Mouse (Mus musculus) spleen, embryonic (tissue): ENCODE data around the gene Crybb1.

Source experiments
- CTCF ChIA-PET: fragments of 350-600 bp; sonication (Branson Sonifier 250); formaldehyde crosslinking; loops from one replicate; lab custom pipeline; 2022; lab: Charles Lee

Crybb1 gene

GRCm38 (mm10) chr5:112237439-112237838 is 18.2 kb upstream of the Crybb1 start:
- CTCF ChIA-PET, result no interaction called here

DNA sequence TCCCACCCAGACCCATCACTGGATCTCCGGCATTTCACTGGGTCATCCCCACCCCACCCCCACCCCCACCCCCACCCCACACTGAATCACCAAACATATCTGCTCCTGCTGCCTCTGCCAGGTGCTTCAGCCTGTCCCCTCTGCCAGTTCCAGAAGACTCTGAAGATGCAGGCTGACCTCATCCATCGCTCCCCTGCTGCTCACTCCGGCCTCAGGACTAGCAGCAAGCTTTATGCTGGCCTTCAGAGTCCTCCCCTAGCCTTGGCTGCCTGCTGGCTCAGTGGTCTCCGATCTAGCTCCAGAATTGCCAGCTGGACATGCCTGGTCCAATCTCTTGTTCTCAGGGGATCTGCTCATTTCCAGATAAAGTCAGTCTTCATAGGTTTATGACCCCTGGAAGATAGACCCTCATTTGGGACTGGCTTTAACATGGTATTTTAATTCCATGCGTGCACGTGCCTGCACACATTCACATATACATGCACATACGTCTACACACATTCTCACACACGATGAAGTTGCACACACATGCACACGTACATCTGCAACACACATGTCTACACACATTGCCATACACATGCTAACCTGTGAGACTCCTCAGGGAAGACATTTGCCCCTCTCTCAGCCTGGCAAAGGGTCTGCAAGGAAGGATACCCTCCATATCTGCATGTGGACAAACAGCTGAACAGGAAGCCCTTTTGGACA is 17.6 kb upstream of the Crybb1 start:
- CTCF ChIA-PET, result no interaction called here

- CTCF ChIA-PET, result no interaction called here
Measured at GRCm38 (mm10) chr5:112238781-112239482, 16.7 kb upstream of the Crybb1 start.

DNA sequence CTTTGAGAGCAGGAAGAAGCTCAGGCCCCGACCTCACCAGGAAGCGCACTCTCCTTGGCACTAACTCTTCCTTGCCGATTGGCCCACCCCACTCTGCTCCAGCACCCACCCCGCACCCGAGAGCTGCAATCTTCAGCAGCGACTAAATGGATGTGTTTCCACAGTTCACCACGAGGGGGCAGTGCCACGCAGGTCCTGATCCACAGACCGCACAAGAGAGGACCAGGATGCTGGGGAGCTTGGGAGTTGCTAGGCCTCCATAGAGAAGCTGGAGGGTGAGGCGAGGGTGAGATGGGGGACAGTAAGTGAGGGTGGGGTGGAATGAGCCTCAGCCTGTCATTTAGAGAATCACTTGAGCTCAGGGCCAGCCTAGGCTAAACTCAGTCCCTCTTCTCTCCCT is 14.9 kb upstream of the Crybb1 start:
- CTCF ChIA-PET, result interaction anchor here (0.7 to 1.3 kb wide), 7 partner anchors 46 to 187 kb away, joined by 3 to 7 read pairs (median 4); partner anchors contain the start of genes Hps4 and Srrd

DNA sequence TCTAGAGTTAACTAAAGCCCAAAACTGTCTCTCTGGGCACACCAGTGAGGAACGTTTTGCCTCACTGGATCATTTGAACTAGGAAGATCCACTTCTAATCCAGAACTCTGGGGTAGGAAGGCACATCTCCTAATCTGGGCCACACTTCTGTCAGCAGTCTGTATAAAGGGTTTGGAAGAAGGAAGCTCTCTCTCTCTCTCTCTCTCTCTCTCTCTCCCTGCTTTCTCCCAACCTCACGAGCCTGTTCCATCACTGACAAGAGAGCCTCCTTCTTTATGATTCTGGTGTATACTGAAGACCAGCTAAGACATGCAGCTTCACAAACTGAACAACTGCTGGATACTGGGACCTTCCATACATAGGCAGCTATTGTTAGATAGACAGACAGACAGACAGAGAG is 13.8 kb upstream of the Crybb1 start:
- CTCF ChIA-PET, result interaction anchor here (0.8 kb wide), 1 partner anchor 25 kb away, joined by 4 read pairs; no protein-coding TSS in a partner anchor

DNA sequence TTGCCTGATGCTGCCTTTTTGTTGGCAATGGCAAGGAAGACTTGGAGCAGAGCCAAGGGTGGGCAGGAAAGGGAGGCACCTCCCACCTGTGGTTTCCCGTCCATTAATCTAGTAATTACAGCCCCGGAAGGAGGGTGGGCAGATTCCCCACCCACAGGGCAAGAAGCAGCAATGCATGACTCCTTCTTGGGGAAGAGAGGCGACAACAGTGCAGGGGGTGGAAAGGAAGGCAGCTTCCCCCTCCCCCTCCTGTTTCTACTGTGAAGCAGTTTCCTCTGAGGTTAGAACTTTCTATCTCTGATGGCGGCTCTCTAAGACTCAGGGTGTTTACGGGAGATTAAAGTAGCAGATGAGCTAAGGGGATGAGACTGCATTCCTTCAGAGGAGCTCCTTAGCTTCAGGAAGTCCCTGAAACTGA is 13.2 kb upstream of the Crybb1 start:
- CTCF ChIA-PET, result no interaction called here

GRCm38 (mm10) chr5:112243041-112243440 is 12.6 kb upstream of the Crybb1 start:
- CTCF ChIA-PET, result no interaction called here

DNA sequence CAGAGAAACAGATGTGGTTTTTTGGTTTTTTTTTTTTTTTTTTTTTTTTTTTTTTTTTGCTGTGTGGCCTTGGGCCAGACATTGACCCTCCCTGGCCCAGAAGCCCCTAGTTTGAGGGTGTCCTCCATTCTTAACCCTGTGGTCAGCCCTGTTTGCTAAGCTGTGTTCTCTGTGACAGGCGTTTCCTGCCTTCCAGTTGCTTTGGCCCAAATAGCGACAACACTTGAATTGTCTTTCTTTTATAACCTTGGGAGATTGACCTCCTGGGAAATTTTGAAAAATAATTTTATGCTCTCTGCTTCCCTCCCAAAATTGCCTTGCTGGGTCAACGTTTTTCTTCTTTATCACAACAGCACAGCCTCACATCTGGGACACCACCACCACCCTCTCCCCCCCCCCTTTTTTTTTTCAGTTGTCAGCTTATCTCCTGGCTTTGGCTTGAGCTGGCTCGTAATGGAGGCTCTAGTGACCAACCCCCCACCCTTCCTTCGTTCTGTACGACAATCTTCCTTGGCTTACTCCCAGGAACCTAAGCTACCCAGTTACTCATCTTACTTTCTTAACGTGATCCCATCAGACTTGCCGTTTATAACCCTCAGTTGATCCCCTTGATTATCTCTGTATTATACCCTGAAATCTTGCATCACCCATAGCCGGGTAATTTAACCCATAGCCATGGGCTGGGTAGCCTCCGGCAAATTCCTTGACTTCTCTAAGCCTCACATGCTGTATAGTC is 11.9 kb upstream of the Crybb1 start:
- CTCF ChIA-PET, result no interaction called here

DNA sequence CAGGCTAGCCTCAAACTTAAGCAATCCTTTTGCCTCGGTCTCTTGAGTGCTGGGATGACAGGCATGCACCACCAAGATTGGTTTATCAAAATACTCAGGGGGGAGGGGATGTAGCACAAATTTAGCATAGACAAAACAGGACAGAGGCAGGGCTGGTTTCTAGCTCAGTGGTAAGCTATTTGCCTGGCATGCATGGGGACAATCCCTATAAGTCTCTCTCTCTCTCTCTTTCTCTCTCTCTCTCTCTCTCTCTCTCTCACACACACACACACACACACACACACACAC is 11.4 kb upstream of the Crybb1 start:
- CTCF ChIA-PET, result no interaction called here

DNA sequence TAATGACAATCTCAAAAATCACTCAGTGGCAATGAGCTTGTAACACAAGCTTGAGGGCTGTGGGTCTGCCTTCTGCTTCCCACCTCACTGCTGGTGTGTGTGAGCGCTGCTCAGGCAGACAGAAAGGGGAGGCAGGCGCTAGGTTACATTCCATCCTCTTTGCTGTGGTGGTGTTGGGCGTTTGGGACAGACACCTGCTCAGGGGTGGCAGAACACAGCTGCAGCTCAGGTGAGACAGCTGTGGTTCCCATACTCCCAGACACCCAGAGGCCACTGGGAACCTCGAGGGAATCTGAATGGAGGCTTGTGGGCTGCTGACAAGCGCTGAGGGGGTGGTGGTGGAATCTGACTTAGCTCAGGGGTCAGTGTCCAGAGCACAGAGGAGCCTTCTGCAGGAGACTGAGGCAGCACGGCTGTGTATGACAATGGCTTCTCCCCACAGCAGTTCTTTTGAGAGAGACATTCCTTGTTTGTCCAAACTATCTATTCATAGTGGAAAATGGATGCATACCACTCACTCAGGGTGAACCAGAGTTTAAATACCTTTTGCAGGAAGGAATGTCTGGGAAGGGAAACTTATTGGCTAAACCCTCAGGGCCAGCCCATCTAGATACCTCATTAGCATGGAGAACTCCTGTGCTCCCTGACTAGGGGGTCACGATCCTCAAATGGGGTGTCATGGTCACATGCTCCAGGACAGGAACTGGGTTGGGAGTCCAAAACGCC is 10.6 kb upstream of the Crybb1 start:
- CTCF ChIA-PET, result no interaction called here

- CTCF ChIA-PET, result no interaction called here
Measured at GRCm38 (mm10) chr5:112247399-112247798, 8.2 kb upstream of the Crybb1 start.

GRCm38 (mm10) chr5:112249106-112249505 is 6.5 kb upstream of the Crybb1 start:
- CTCF ChIA-PET, result no interaction called here

DNA sequence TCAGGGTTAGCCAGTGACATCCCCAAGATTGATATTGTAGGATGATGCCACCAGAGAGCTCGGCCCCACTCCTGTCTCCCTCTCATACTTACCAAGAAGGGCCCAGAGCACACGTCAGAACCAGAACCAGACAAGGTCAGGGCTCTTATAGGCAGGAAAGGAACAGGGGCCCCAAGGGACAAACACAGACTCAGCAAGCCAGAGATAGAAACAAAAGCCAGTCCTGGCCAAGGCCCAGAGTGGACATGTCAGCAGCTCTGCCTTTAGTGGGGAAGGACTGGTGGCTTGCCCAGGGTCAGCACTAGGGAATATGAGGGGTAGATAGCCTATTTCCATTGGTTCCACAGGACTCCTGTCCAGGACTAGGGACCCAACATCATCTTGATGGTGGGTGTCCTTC is 3.2 kb upstream of the Crybb1 start, which contains the start of gene Cryba4:
Gene Cryba4 (minus strand): TSS at position 119 of the 400 bp plus-strand sequence.
- CTCF ChIA-PET, result no interaction called here

DNA sequence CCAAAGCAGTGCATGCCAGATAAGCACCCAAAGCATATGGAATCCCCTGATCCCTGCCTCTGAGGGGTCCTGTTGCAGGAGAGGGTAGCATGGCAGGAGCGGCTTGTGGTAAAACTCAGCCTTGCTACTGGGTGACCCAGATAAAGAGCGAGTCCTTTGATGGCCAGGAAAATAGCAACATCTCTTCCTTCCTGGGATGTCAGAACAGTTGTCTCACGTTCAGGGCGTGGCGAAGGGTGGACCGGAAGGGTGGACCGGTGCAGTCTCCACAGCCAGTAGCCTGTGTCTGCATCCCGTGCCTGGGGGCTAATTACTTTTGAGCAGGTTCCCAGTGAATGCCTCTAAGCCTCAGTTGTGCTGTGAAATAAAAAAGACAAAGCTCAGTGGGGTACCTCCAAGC is 2.4 kb upstream of the Crybb1 start:
- CTCF ChIA-PET, result no interaction called here

DNA sequence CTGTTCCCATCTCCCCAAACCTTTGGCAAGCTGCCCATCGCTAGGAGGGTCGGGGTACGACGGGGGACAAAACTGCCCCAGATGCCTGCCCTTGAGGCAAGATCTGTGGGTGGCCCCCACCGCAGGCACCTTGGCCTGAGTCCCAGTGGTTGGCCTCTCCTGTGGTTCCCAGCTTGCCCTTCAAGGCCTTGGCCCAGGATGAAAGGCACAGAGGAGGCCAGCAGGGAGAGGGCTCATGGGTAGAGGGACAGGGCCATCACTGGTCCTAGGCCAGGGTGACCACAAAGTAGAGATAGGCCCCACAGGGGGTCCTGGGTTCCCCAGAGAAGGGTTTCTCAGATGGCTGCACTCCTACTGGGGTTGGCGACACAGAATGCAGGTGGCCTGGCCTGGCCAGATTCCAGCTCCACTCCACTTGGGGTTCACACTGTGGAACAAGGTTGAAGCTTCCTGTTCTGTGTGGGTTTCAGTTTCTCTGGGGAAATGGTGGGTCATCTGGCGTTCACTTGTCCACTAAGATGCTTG is 1.3 kb upstream of the Crybb1 start:
- CTCF ChIA-PET, result interaction anchor here (0.6 kb wide), 1 partner anchor 1888 kb away, joined by 4 read pairs; no protein-coding TSS in a partner anchor

DNA sequence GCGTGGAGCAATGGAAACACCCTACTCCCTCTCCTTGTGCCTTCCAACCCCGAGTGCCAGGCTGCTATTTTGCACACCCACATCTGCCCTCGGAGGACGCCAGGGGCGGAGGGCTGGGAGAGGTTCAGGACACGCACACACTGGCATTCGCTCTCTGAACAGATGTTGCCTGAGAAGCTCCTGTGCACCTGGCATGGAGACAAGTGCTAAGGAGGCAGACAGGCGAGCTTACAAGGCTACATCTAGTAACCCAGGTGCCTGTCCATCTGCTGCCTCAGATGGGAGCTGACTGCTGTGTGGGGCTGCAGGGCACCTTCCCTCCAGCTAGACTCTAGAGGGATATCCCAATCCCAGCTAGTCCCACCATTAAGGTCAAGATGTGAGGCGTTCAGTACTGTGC is 842 bp downstream of the Crybb1 start:
- CTCF ChIA-PET, result interaction anchor here (0.6 kb wide), 1 partner anchor 58 kb away, joined by 6 read pairs; no protein-coding TSS in a partner anchor

GRCm38 (mm10) chr5:112257896-112258295 is 2.3 kb downstream of the Crybb1 start:
- CTCF ChIA-PET, result interaction anchor here (0.6 kb wide), 1 partner anchor 12 kb away, joined by 3 read pairs; no protein-coding TSS in a partner anchor

GRCm38 (mm10) chr5:112259862-112260650 is 4.4 kb downstream of the Crybb1 start:
- CTCF ChIA-PET, result no interaction called here

DNA sequence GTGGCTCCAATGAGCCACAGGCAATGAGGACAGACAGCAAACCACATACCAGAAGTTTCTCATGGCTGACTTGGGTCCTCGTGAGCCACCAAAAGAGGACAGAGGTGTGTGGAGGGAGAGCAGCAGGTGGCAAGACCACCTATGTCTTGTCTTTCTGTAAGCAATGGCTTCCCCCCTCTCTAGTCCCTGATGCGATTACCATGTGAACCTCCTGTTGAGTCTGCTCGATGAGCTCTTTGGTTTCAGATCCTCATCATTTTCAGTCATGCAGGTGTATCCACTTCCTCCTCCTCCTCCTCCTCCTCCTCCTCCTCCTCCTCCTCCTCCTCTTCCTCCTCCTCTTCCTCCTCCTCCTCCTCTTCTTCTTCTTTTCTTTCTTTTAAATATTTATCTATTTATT is 5.2 kb downstream of the Crybb1 start:
- CTCF ChIA-PET, result no interaction called here

DNA sequence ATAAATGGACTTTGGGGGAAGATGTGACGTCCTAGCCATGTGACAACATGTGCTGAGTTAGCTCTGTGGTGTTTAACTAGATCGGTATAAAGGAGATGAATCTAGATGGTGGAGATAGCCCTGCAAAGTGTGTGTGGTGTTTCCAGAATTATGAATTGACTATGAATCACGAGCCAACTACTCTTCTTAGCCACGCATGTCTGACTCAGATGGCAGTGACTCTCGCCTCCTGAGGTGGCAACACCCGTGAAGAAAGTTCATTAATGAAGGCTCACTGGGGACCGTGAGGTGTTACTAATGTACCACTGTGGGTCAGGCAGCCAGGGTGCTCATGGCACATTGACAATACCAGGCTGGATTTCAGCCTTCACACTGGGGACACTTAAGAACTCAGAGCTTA is 8.5 kb downstream of the Crybb1 start:
- CTCF ChIA-PET, result no interaction called here

DNA sequence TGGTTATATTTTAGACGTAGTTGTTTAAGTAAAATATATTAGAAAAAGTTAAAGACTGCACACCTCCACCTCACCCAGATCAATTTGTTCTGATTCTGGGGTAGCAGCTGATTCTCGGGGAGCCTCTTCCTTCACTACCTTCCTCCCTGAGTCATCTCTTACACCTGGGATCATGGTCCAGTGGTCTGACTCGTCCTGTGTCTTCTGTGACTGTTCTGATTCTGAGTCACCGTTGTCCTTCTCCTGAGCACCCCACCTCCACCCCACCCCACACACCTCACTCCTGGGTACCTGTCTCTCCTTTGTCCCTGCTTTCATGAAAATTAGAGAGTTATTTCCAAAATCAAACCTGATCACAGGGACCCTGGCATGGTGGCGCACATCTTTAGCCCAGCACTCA is 9.5 kb downstream of the Crybb1 start:
- CTCF ChIA-PET, result no interaction called here
